Mouse (Mus musculus) bone marrow, adult 2 months (tissue): ENCODE results near the gene Crct1.

ENCODE experiments used
- CTCF ChIP-seq: fragments of 200-500 bp; IDR thresholded peaks from 2 replicates; pipeline ENCODE4 v1.5.1; 2011; ENCODE audit warnings: low read length, control low read depth; ENCODE audit not compliant: control insufficient read depth, insufficient read depth
- POLR2A ChIP-seq: fragments of 200-500 bp; IDR thresholded peaks from 2 replicates; pipeline ENCODE4 v1.6.1; 2011; ENCODE audit warnings: low read depth, mild to moderate bottlenecking, control low read depth, low read length, borderline replicate concordance; ENCODE audit not compliant: control insufficient read depth

DNA sequence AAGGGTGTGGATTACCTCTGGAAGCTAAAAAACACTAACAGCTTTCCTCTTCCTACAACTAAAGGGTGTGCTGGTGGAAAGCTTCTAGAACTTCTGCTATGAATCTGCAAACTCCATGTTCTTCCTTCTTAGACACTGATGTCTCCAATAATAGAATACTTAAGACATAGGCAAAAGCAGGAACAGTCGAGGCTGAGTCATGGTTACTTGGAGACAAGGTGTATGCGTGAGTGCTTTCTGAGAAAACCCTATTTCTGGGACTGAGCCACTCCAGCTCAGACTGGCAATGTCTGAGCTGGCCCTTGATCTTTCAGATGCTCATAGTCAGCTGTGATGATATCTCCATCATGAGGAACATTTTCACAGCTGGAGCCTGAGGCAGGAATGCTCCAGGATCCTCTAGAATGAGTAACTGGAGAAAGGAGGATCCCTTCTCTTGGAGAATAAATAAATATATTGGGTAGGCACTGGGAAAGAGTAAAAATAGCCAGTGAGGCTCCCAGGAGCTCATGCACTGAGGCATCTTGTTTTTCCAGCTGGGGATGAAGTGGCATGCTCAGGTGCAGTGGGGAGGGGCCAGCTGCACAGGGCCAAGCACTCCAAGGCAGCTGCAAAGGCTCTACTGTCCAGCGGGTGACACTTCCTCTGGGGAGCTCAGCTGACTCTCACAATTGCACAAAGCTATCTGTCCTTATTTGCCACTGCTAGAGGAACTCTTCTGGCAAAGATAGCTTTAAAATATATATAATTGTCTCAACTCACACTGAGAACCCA is 8.1 kb upstream of the Crct1 start:
- TF ChIP-seq POLR2A, result no peak
- no peak for TF ChIP-seq CTCF
